ENCODE assay signal across 16 mouse cellular contexts in genomic region chr11:95728916-95729907, GRCm38 (mm10). TPM values are rescaled to one million over a fixed set of nuclear protein-coding genes. Genes with fewer than 3 reads are reported as not detected.
A peak's percentile ranks its signal among the peaks of the same experiment; 100 is the strongest.
DNase-seq lines count a peak whose midpoint lies in the region; ATAC-seq and TF ChIP-seq lines count a peak whose summit lies in the region.
"Had no signal": no experiment of that assay in that cellular context is flagged by ENCODE, and none has a peak within 500 bp of the region (broad histone marks: within the 10 kb centered on the region; RNA-seq: fewer than 3 reads in every experiment).

No protein-coding gene starts in this region.

- H3K27me3 ChIP-seq in liver, postnatal 0 days (ENCODE audit: insufficient read depth, low read length): no peaks in the 10 kb centered on the region
- H3K27me3 ChIP-seq: heart, embryonic 13.5 days; limb, embryonic 12.5 days; neural tube, embryonic 15.5 days had no signal

- peak overlapping the region; percentile 57 for H3K4me2 ChIP-seq in liver, postnatal 0 days (ENCODE audit: low read depth, low read length)
- H3K4me2 ChIP-seq: heart, embryonic 13.5 days; limb, embryonic 12.5 days; midbrain, embryonic 11.5 days; neural tube, embryonic 15.5 days had no signal

- ATAC-seq in liver, postnatal 0 days: no peak
- ATAC-seq: hindbrain, postnatal 0 days had no signal

- no peak for TF ChIP-seq CTCF in gastrocnemius, adult 2 months (IDR thresholded peaks at IDR 0.05)
- TF ChIP-seq CTCF in bone marrow, adult 2 months (IDR thresholded peaks at IDR 0.05; ENCODE audit: control insufficient read depth, insufficient read depth, low read length): no peak
- TF ChIP-seq CTCF in liver, postnatal 0 days (IDR thresholded peaks at IDR 0.05; ENCODE audit: low read depth): no peak

- TF ChIP-seq EP300 in liver, postnatal 0 days (IDR thresholded peaks at IDR 0.05; ENCODE audit: low read depth): no peak

- no peaks in the 10 kb centered on the region for H3K9me3 ChIP-seq in liver, postnatal 0 days (ENCODE audit: low read length)
- H3K9me3 ChIP-seq: heart, embryonic 13.5 days; limb, embryonic 12.5 days; neural tube, embryonic 15.5 days had no signal

- no peak overlapping the region for H3K9ac ChIP-seq in liver, postnatal 0 days (replicated peaks)
- H3K9ac ChIP-seq: heart, embryonic 13.5 days; limb, embryonic 12.5 days; neural tube, embryonic 15.5 days had no signal

- H3K36me3 ChIP-seq in liver, postnatal 0 days (replicated peaks; ENCODE audit: insufficient read depth, low read length): no peaks in the 10 kb centered on the region
- H3K36me3 ChIP-seq: heart, embryonic 13.5 days; limb, embryonic 12.5 days; neural tube, embryonic 15.5 days had no signal

- no peak for DNase-seq in gastrocnemius, adult 2 months
- no peak for DNase-seq in gastrocnemius, postnatal 25 days
- peak; percentile 21 for DNase-seq in 3T3-L1 (ENCODE audit: low read depth, low spot score)
- no peak for DNase-seq in liver, postnatal 0 days
- no peak for DNase-seq in right cerebral cortex, postnatal 25 days
- no peak for DNase-seq in layer of hippocampus, adult 11-12 months (ENCODE audit: low spot score)
- no peak for DNase-seq in urinary bladder, adult 2 months (ENCODE audit: low spot score)
- DNase-seq: cerebellum, adult 9-11 months; right cerebral cortex, postnatal 14 days had no signal

- no peaks in the 10 kb centered on the region; the same call in 1 of the 2 replicates for H3K4me1 ChIP-seq in bone marrow, adult 2 months (ENCODE audit: control insufficient read depth, insufficient read depth, low read length)
- H3K4me1 ChIP-seq in liver, postnatal 0 days (ENCODE audit: insufficient read depth): peaks cover 22% of the 10 kb centered on the region
- H3K4me1 ChIP-seq: limb, embryonic 12.5 days; neural tube, embryonic 15.5 days had no signal

- intact Hi-C loops in gastrocnemius, adult 2 months (cut with DNase I): no loop called here

- no peak for TF ChIP-seq POLR2A in bone marrow, adult 2 months (IDR thresholded peaks at IDR 0.05; ENCODE audit: borderline replicate concordance, control insufficient read depth, low read depth, low read length)

- 55% methylated on average over 12 of the region's 12 CpGs for WGBS in bone marrow, adult 2 months
- WGBS in liver, postnatal 0 days (ENCODE audit: insufficient replicate concordance): 69% methylated on average over 12 of the region's 12 CpGs

- H3K4me3 ChIP-seq in gastrocnemius, adult 2 months: peak overlapping the region; percentile 52
- peak overlapping the region; percentile 21 for H3K4me3 ChIP-seq in bone marrow, adult 2 months (replicated peaks; ENCODE audit: control insufficient read depth, low read depth, low read length)
- no peak overlapping the region for H3K4me3 ChIP-seq in liver, postnatal 0 days (ENCODE audit: low read depth, low read length)
- H3K4me3 ChIP-seq: heart, embryonic 13.5 days; layer of hippocampus, adult 2 months; limb, embryonic 12.5 days; neural tube, embryonic 15.5 days had no signal

- H3K27ac ChIP-seq in gastrocnemius, adult 2 months: peak overlapping the region; percentile 67
- no peak overlapping the region for H3K27ac ChIP-seq in bone marrow, adult 2 months (ENCODE audit: control insufficient read depth, insufficient read depth, low read depth, low read length, poor library complexity)
- H3K27ac ChIP-seq in liver, postnatal 0 days (ENCODE audit: low read depth): peak overlapping the region; percentile 60
- H3K27ac ChIP-seq: heart, embryonic 13.5 days; hindbrain, postnatal 0 days; layer of hippocampus, adult 2 months; limb, embryonic 12.5 days; neural tube, embryonic 15.5 days had no signal

RNA-seq across cellular contexts. Expression of gene B130006D01Rik, which starts 5.8 kb away (rescaled TPM):
- total RNA-seq in gastrocnemius, adult 2 months (2021): under 1 TPM; 0.28 to 0.45 TPM
- under 1 TPM; 0.29 to 0.36 TPM for total RNA-seq in gastrocnemius, postnatal 25 days (2021)
- polyA plus RNA-seq in bone marrow, adult 2 months (2011; ENCODE audit: insufficient read depth, insufficient read length, low replicate concordance, missing spikeins): 0.41 TPM in 1 of 2 replicates, not detected in the other
- 0.18 and 0.31 TPM in 2 replicates for polyA plus RNA-seq in liver, postnatal 0 days (2015; fragmentation: Nextera tagmentation; extraction: Ambion mirVana)
- 0.15 and 0.19 TPM in 2 replicates for polyA plus RNA-seq in urinary bladder, adult 2 months (2012; rRNA removed)

RNA-seq across cellular contexts. Expression of gene Zfp652, which starts 16.7 kb away (rescaled TPM):
- total RNA-seq in gastrocnemius, adult 2 months (2021): 100 to 1,000 TPM in 1 of 2 experiments, 10 to 100 TPM in 1; 94.6 to 110 TPM
- total RNA-seq in gastrocnemius, postnatal 25 days (2021): 10 to 100 TPM; 62.2 to 71.7 TPM
- 15.3 and 24.5 TPM in 2 replicates for polyA plus RNA-seq in bone marrow, adult 2 months (2011; ENCODE audit: insufficient read depth, insufficient read length, low replicate concordance, missing spikeins)
- 5.0 and 5.6 TPM in 2 replicates for polyA plus RNA-seq in liver, postnatal 0 days (2015; fragmentation: Nextera tagmentation; extraction: Ambion mirVana)
- polyA plus RNA-seq in urinary bladder, adult 2 months (2012; rRNA removed): 20.8 and 30.7 TPM in 2 replicates
